Mouse (Mus musculus): ENCODE measurements around the gene Pde4d.
A peak's percentile ranks its signal among the peaks of the same experiment; 100 is the strongest.

The Pde4d gene

DNA sequence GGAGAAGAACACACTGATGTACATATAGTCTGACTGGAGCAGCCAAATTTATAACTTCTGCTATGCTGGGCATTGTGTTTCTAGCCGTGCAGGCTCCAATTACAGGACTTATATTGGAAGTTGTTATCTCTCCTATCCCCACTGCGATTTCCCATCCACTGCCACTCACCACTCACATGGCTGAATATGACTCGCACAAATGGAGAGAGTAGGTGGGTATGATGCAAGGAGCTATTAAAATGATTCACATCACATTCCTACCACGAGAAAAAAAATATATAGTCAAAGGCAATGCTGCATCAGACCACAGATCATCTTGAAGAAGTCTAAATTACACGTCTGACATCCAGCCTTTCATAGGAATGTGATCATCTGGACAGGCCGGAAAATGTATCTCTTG lies 725.5 kb downstream of the Pde4d start:
- no peak for DNase-seq (ENCODE audit: low spot score in 2 of 2)

DNA sequence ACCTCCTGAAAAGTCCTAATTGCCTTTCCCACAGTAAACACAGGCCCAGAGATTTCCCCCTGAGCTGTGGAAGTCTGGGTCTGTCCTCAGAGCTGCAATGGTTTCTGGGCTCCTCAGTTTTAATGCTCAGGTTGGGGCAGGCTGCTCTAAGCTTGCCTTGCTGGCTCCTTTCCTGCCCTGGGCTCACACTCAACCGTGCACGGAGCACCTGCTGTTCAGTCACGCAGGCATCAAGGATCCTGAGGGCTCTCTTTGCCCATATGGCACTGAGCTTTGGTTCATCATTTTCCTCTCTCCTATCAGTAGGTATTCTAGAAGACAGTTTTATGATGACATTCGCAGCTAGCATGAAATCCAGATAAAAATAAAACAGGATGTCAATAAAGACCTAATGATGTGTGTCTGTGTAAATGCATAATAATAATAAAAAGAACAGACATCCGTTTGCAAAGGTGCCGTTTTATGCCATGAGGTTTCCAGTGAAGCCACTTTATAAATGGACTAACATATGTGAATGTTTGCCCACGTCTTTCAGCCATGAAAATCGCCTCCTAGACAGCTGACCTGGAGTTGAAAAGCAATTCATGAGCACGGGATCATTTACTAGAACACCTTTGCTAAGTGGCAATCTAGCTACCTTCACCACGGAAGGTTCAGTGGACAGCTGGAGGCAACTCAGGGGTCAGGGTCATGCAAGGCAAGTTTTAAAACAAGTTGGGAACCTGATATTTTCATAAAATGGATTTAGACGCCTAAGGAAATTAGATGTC lies 726.3 kb downstream of the Pde4d start:
- DNase-seq (ENCODE audit: low spot score in 2 of 2) = no peak

GRCm38 (mm10) chr13:109181363-109181762 lies 731.6 kb downstream of the Pde4d start:
- DNase-seq (ENCODE audit: low spot score in 2 of 2) = no peak

- DNase-seq (ENCODE audit: low spot score in 2 of 2) = no peak
Measured at GRCm38 (mm10) chr13:109190652-109191051, 740.9 kb downstream of the Pde4d start.

DNA sequence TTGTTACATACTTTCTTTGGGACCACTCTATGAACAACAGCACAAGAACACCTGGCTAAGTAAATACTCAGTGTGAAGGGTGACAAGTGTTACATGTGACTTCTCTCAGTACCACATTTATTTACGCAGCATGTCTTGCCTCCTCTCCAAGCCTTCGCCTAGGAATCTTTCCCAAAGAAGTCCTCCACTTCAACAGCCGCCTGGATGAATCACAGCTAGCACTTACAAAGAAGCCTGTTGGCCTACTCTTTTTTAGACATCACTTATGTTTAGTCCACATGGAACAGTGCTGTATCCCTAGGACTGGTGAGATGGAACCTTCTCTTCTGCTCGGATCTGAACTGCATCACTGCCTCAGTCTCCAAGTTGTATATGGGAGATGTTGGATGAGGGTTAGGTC lies 741.4 kb downstream of the Pde4d start:
- no peak for DNase-seq (ENCODE audit: low spot score in 2 of 2)

GRCm38 (mm10) chr13:109205541-109205940 lies 755.8 kb downstream of the Pde4d start:
- no peak for DNase-seq (ENCODE audit: low spot score in 2 of 2)

- no peak for DNase-seq (ENCODE audit: low spot score in 2 of 2)
Measured at GRCm38 (mm10) chr13:109208607-109209006, 758.9 kb downstream of the Pde4d start.

GRCm38 (mm10) chr13:109209413-109209812 lies 759.7 kb downstream of the Pde4d start:
- no peak for DNase-seq (ENCODE audit: low spot score in 2 of 2)

- peak; percentile 83 to 90 for DNase-seq (ENCODE audit: low spot score in 2 of 2)
Measured at GRCm38 (mm10) chr13:109210403-109210802, 760.7 kb downstream of the Pde4d start.

- no peak for DNase-seq (ENCODE audit: low spot score in 2 of 2)
Measured at GRCm38 (mm10) chr13:109211471-109211870, 761.7 kb downstream of the Pde4d start.

DNA sequence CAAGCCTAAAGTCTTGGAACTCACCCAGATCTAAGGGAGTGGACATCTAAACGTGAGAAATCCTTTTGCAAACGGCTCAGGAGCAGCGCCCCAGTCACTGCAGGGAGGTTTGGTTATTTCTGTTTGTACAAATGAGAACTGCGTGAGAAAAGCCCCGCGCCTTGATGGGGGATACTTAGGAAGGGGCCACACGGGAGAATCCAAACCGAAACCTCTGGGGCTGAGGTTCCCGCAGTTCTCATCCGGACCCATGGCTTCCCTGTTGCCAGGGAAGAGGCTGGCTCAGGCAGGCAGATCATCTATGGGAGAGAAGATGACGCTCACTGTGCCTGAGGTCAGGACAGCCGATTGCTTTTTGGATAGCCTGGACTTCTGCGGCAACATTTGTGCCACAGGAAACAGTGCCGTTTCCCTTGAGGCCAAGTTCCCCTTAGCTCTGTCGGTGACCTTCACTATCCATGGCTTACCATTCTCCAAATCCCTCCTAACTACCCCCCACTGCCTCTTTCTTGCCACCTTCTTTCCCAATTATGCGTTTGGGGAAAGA lies 762.3 kb downstream of the Pde4d start:
- no peak for DNase-seq (ENCODE audit: low spot score in 2 of 2)

- no peak for DNase-seq (ENCODE audit: low spot score in 2 of 2)
Measured at GRCm38 (mm10) chr13:109212788-109213473, 763.2 kb downstream of the Pde4d start.

DNA sequence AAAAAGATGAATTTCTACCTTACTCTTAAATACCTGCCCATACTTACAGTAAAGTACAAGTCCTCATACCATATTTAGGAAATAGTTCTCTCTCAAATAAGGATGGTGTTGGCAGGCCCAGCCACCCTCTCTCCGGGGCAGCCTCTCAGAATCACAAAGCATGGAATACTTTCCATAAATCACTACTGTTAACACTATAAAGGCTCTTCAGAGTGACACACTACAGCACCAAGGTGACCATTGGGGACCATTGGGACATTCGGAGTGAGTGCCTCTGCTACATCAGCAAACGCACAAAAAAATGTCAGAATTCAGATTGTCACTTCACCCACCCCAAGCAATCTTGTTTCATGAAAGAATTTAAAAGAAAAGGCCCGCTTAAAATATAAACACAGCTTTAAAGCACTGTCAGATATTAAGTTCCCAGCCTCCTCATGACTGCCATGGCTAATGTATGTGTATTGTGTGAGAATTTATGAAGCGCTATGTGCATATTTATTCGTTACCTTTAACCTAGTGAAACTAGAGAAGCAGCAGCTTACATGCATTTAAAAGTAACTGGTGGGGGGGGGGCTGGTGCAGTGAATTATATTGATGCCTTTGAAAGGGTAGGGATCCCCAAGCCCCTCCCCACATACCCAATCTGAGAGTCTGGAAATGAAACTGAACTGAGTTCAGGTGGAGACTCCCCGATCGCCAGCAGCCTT lies 769.4 kb downstream of the Pde4d start:
- no peak for DNase-seq (ENCODE audit: low spot score in 2 of 2)

DNA sequence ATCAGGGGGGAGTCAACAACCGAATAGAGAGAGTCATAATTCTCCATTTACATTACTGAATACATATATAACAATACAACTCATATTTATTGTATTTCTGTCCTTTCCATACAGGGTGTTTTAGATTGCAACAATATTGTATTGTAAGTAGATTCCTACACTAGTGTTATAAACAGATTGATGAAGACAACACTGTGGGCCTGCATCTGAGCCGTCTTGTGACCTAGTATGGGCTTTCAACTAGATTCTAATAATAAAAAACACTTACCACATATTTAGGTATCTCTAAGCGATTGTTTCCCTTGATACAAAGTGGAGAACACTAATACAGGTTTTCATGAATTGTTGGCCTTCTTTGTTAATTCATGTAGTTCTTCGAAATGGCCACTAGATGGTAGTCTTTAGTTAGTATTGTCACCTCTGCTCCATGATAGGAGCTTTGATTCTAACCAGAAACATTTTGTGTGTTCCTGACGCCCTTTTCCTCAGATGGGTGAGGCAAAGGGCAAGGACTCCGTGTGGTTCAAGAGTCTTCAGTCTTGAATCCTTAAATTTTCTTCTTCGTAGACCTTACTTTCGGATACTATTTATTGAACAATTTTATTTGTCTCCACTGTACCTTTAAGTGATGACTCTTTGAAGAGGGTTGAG lies 779.3 kb downstream of the Pde4d start:
- DNase-seq (ENCODE audit: low spot score in 2 of 2) = peak in 1 of 2 experiments; percentile 35

DNA sequence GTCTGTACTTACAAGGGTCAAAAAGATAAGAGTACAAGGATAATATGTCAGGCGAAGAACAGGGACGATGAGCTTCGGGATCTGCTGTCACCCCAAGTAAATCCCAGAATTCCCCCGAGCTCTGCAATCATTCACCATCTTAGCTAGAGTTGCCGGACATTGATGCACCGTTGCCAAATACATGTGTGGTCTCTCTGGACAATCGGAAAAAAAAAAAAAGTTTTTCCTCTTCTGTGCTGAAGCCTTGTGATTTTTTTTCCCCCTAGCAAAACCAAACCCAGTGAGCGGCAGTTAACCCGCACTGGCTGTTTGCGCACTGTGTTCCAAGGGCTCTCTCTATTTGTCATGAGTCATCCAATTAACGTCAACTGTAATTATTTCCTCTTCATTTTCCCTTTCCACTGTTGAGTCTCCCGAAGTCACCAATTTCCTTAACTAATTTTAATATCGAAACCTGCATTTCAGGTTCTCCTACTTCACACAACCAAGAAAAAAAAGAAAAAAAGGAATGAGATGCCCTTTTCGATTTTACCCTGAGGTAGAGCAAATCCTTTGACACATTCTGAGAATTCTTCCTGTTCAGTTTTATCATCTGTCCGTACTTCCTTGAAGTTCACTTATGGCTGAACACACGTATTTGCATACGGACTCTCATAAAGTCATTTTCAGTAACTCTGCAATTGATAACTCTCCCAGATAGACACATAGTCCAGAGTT lies 780.0 kb downstream of the Pde4d start:
- no peak for DNase-seq (ENCODE audit: low spot score in 2 of 2)

GRCm38 (mm10) chr13:109230335-109230987 lies 780.7 kb downstream of the Pde4d start:
- DNase-seq (ENCODE audit: low spot score in 2 of 2) = no peak

- no peak for DNase-seq (ENCODE audit: low spot score in 2 of 2)
Measured at GRCm38 (mm10) chr13:109231848-109232460, 782.2 kb downstream of the Pde4d start.

GRCm38 (mm10) chr13:109232531-109232930 lies 782.8 kb downstream of the Pde4d start:
- no peak for DNase-seq (ENCODE audit: low spot score in 2 of 2)

DNA sequence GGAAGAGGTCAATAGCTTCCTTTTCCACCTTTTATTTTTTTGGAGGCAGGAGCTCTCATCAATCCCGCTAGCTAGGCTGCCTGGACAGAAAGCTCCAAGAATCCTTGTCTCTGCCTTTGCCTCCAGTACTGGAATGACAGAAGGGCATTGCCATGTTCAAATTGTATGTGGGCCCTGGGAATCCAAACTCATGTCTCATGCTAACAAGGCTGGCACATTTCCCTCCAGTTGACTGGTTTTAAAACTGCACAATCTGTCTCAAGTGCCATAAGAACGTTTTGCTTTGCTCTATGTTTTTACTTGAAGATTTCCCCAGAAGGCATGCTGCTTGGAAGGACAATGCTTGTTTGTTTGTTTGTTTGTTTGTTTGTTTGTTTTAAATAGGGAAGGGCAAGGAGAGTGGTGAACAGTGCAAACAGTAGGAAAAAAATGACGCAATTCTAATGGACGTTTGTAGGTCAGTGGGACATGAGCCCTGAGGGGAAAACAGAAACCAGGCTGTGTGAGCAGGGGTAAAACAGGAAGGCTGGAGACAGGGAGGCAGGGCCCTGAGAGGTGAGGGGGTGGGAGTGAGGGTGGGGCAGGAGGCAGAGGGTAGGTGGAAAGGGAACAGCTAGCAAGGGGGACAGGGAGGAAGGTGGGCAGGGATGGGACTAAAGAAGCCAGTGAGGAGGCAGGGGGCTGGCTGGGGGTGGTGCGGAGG lies 784.3 kb downstream of the Pde4d start:
- no peak for DNase-seq (ENCODE audit: low spot score in 2 of 2)

GRCm38 (mm10) chr13:109236047-109236446 lies 786.3 kb downstream of the Pde4d start:
- peak; percentile 56 to 68 for DNase-seq (ENCODE audit: low spot score in 2 of 2)

All from frontal cortex, postnatal 36 days (tissue).